Mouse (Mus musculus) heart, embryonic 12.5 days (tissue): Measurements from ENCODE around the gene Pak6. TPM values are rescaled to one million over a fixed set of nuclear protein-coding genes. Genes with fewer than 3 reads are reported as not detected.
A peak's percentile ranks its signal among the peaks of the same experiment; 100 is the strongest.

Source experiments
- ATAC-seq: fragments of 200-750 bp; cut with Nextera tagmentation; 2 replicates; pipeline ENCODE4 v1.8.0; 2017; ENCODE audit warnings: moderate TSS enrichment, moderate library complexity; ENCODE audit not compliant: insufficient number of reproducible peaks, low FRiP score
- H3K27ac ChIP-seq: fragments of 300-500 bp; sonication (generic); 2 replicates; pipeline ENCODE4 v1.5.1; 2016; ENCODE audit warnings: mild to moderate bottlenecking, moderate library complexity; ENCODE audit not compliant: poor library complexity, severe bottlenecking
- H3K27me3 ChIP-seq: fragments of 300-500 bp; sonication (generic); replicated peaks from 2 replicates; pipeline ENCODE4 v1.6.1; 2016; ENCODE audit warnings: mild to moderate bottlenecking, moderate library complexity
- H3K36me3 ChIP-seq: fragments of 300-500 bp; sonication (generic); 2 replicates; pipeline ENCODE4 v1.6.1; 2016; ENCODE audit warnings: mild to moderate bottlenecking, moderate library complexity
- H3K4me1 ChIP-seq: fragments of 300-500 bp; sonication (generic); replicated peaks from 2 replicates; pipeline ENCODE4 v1.6.1; 2016; ENCODE audit warnings: mild to moderate bottlenecking
- H3K4me2 ChIP-seq: fragments of 300-500 bp; sonication (generic); 2 replicates; pipeline ENCODE4 v1.6.1; 2016; ENCODE audit warnings: mild to moderate bottlenecking, moderate library complexity
- H3K4me3 ChIP-seq: fragments of 300-500 bp; sonication (generic); 2 replicates; pipeline ENCODE4 v1.5.1; 2016; ENCODE audit warnings: mild to moderate bottlenecking
- H3K9ac ChIP-seq: fragments of 300-500 bp; sonication (generic); 2 replicates; pipeline ENCODE4 v1.6.1; 2016; ENCODE audit warnings: mild to moderate bottlenecking, moderate library complexity
- H3K9me3 ChIP-seq: fragments of 300-500 bp; sonication (generic); replicated peaks from 2 replicates; pipeline ENCODE4 v1.6.1; 2016; ENCODE audit warnings: mild to moderate bottlenecking, moderate library complexity
- WGBS: fragments of 180-500 bp; shearing (Covaris S2); methylation state at CpG from one replicate; pipeline ENCODE4 v1.1.7; 2016; 5-methylcytosine and 5-hydroxymethylcytosine counted together
- polyA plus RNA-seq: library from polyadenylated mRNA; unstranded; fragments of >200 nt; fragmentation: Nextera tagmentation; extraction: Ambion mirVana; gene quantifications from 2 replicates; pipeline ENCODE4 v1.2.1, GENCODE M21; 2016

The Pak6 gene
- polyA plus RNA-seq: 4.6 and 5.8 TPM in 2 replicates

DNA sequence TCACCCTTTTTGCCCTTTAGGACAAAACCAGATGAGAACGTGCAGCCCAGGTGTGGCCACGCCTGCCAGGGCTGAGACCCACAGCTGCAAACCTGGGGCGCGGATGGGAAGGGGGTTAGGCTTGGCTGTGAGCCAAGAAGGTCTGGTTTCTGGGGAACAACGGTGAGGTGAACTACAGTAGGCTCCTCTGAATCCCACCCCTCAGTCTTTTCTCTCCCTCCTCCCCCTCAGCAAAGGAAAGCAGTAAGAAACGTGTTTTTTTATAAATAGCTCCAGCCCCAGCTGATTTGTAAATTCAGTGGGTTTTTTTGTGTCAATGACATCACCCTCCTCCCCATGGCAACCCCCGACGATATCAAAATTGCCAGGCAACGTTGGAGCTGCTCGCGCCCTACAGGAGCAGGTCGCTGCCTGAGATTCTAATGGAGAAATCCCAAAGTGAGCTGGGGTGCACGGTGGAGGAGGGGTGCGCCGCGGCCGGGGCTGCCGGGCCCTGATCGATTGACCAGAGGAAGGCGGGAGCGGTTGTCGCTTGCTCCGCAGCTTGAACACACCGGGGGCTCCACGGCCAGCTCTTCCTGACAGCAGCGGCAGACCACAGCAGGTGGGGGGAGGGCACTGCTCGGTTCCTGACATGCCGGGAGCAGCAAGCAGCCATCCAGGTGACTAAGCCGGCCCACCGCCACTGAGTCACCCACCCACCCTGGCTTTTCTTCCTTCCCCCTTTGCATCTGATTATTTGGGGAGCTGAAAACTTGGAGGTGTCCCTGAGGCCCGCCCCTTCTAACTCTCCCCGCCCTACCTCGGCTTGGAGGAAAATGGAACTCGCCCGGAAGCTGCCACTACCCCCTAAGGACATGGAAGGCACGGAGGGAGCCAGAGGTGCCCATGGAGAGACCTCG is at the start of gene Pak6:
Gene Pak6 (plus strand): TSS at position 402 of the 902 bp plus-strand sequence.
- WGBS: 1% methylated on average over 37 of the region's 37 CpGs
- H3K27me3 ChIP-seq: peaks cover 9% of the 10 kb centered on the region; the same call in 1 of the 2 replicates
- peaks cover 65% of the 10 kb centered on the region for H3K4me1 ChIP-seq
- peak within 1 kb of the TSS; percentile 87 for H3K4me2 ChIP-seq
- peak within 1 kb of the TSS; percentile 54 for H3K4me3 ChIP-seq
- H3K9ac ChIP-seq: peak within 1 kb of the TSS; percentile 69
- H3K9me3 ChIP-seq: no peaks in the 10 kb centered on the region
- H3K36me3 ChIP-seq: no peaks in the 10 kb centered on the region
- ATAC-seq: no peak
- H3K27ac ChIP-seq: peak within 1 kb of the TSS; percentile 22

GRCm38 (mm10) chr2:118618013-118618412 is 45.1 kb upstream of the Pak6 start:
- no peaks in the 10 kb centered on the region for H3K9me3 ChIP-seq
- WGBS: 91% methylated on average over 5 of the region's 5 CpGs
- no peaks in the 10 kb centered on the region for H3K27me3 ChIP-seq
- H3K9ac ChIP-seq: no peak overlapping the region
- no peaks in the 10 kb centered on the region for H3K4me1 ChIP-seq
- no peak overlapping the region for H3K27ac ChIP-seq
- H3K4me2 ChIP-seq: no peak overlapping the region
- peaks cover 91% of the 10 kb centered on the region for H3K36me3 ChIP-seq
- no peak for ATAC-seq
- H3K4me3 ChIP-seq: no peak overlapping the region

GRCm38 (mm10) chr2:118620101-118620500 is 43.0 kb upstream of the Pak6 start:
- WGBS: 68% methylated on average over 2 of the region's 2 CpGs
- no peak overlapping the region for H3K9ac ChIP-seq
- H3K36me3 ChIP-seq: peaks cover 87% of the 10 kb centered on the region

DNA sequence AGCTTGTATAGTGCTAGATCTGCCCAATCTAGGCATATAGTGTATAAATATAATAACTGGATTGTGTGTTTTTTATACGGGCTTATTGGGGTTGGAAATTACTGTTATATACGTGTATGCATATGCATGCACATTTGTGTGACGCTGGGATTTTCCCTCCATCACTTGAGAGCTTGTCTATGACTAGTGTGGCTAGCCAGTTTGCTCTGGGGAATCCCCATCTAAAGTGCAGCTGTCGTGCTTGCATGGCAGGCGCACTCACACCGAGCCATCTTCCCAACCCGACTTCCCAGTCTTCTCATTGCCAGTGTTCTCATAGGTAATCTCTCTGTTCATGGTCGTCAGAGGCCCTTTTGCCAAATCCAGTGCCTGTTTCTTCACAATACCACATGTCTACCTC is 42.5 kb upstream of the Pak6 start:
- no peak overlapping the region for H3K4me2 ChIP-seq
- H3K27ac ChIP-seq: no peak overlapping the region
- H3K9ac ChIP-seq: no peak overlapping the region
- peaks cover 85% of the 10 kb centered on the region for H3K36me3 ChIP-seq
- no peaks in the 10 kb centered on the region for H3K9me3 ChIP-seq
- H3K4me3 ChIP-seq: no peak overlapping the region
- no peaks in the 10 kb centered on the region for H3K4me1 ChIP-seq
- no peak for ATAC-seq
- no peaks in the 10 kb centered on the region for H3K27me3 ChIP-seq
- WGBS: 90% methylated on average over 8 of the region's 8 CpGs

More at GRCm38 (mm10) chr2:118620101-118620500, 43.0 kb upstream of the Pak6 start:
- H3K4me3 ChIP-seq: no peak overlapping the region
- no peaks in the 10 kb centered on the region for H3K9me3 ChIP-seq
- H3K4me1 ChIP-seq: no peaks in the 10 kb centered on the region
- ATAC-seq: no peak
- H3K4me2 ChIP-seq: no peak overlapping the region
- no peaks in the 10 kb centered on the region for H3K27me3 ChIP-seq
- no peak overlapping the region for H3K27ac ChIP-seq

DNA sequence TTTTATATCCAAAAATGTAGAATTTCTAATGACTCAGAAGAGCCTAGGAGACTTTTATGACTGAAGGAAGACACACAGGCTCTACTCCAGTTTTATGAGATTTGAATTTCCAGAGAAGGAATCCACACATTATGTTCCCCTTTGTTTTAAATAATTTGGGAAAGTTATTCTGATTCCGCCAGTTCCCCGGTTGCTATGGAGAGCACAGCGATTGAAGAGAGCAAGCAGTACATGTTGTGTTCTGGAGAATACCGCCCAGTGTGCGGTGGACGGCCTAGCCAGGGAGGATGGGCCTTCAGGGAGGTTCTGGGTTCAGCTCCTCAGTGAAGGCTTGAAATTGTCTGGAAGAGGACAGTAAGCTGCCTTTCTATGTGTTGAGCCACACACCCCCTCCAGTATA is 33.8 kb upstream of the Pak6 start:
- H3K36me3 ChIP-seq: peaks cover 88% of the 10 kb centered on the region

GRCm38 (mm10) chr2:118633441-118633840 is 29.7 kb upstream of the Pak6 start:
- Histone ChIP-seq H3K27ac (no peak overlapping the region), H3K9me3 (no peaks in the 10 kb centered on the region), H3K27me3 (no peaks in the 10 kb centered on the region), H3K36me3 (peaks cover 87% of the 10 kb centered on the region), H3K4me2 (no peak overlapping the region), H3K4me3 (no peak overlapping the region), H3K4me1 (peaks cover 6% of the 10 kb centered on the region; the same call in 1 of the 2 replicates), H3K9ac (no peak overlapping the region)
- 38% methylated on average over 5 of the region's 5 CpGs for WGBS
- ATAC-seq: no peak

More for the DNA sequence above, 33.8 kb upstream of the Pak6 start:
- H3K4me3 ChIP-seq: no peak overlapping the region
- H3K27ac ChIP-seq: no peak overlapping the region
- H3K4me2 ChIP-seq: no peak overlapping the region
- H3K4me1 ChIP-seq: peaks cover 6% of the 10 kb centered on the region; the same call in 1 of the 2 replicates
- 95% methylated on average over 6 of the region's 6 CpGs for WGBS
- ATAC-seq: no peak
- no peak overlapping the region for H3K9ac ChIP-seq
- H3K27me3 ChIP-seq: no peaks in the 10 kb centered on the region
- no peaks in the 10 kb centered on the region for H3K9me3 ChIP-seq

GRCm38 (mm10) chr2:118637258-118637657 is 25.8 kb upstream of the Pak6 start:
- Histone ChIP-seq H3K9ac (no peak overlapping the region), H3K4me1 (peaks cover 16% of the 10 kb centered on the region), H3K4me2 (no peak overlapping the region), H3K9me3 (no peaks in the 10 kb centered on the region), H3K27me3 (no peaks in the 10 kb centered on the region), H3K4me3 (no peak overlapping the region), H3K36me3 (peaks cover 86% of the 10 kb centered on the region), H3K27ac (no peak overlapping the region)
- 86% methylated on average over 5 of the region's 5 CpGs for WGBS
- no peak for ATAC-seq

DNA sequence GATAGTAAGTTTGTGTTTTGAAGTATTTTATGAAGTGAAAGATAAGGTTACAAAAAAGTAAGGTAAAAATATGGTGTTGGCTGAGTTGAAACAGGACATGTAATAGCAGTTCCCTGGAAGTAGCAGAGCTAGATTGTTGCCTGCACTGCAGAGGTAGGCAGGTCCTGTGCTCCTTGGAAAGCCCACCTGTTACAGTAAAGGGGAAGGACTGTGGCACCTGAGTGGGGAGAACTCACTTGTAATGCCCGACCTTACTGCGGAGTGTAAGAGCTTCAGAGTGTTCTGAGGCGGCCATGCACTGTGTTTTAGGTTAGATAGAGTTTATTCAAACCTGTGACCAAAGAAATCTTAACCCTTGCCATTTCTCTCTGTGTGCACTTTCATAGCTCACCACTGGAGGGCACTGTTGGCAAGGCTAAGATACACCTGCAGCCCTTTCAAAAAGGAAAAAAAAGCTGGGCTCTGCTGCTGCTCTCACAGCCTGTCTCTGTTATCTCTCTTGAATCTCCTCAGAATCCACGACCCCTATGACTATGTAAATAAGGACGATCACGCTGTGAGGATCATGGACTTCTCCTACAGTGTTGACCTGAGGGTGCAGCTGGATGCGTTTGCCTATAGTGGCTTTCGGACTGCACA is 25.1 kb upstream of the Pak6 start:
- Histone ChIP-seq H3K36me3 (peaks cover 87% of the 10 kb centered on the region), H3K27ac (no peak overlapping the region), H3K9ac (no peak overlapping the region), H3K4me3 (no peak overlapping the region), H3K9me3 (no peaks in the 10 kb centered on the region), H3K27me3 (no peaks in the 10 kb centered on the region), H3K4me2 (no peak overlapping the region), H3K4me1 (peaks cover 15% of the 10 kb centered on the region)
- no peak for ATAC-seq
- WGBS: 44% methylated on average over 8 of the region's 8 CpGs

GRCm38 (mm10) chr2:118638686-118639085 is 24.4 kb upstream of the Pak6 start:
- H3K27me3 ChIP-seq: no peaks in the 10 kb centered on the region
- no peak overlapping the region for H3K4me3 ChIP-seq
- WGBS: 81% methylated on average over 8 of the region's 8 CpGs
- H3K4me2 ChIP-seq: no peak overlapping the region
- peaks cover 10% of the 10 kb centered on the region for H3K4me1 ChIP-seq
- H3K36me3 ChIP-seq: peaks cover 88% of the 10 kb centered on the region
- no peak for ATAC-seq
- H3K27ac ChIP-seq: no peak overlapping the region
- H3K9me3 ChIP-seq: no peaks in the 10 kb centered on the region
- no peak overlapping the region for H3K9ac ChIP-seq

- no peak overlapping the region for H3K4me2 ChIP-seq
- H3K9me3 ChIP-seq: no peaks in the 10 kb centered on the region; the same call in 1 of the 2 replicates
- H3K27ac ChIP-seq: no peak overlapping the region
- H3K4me1 ChIP-seq: peaks cover 10% of the 10 kb centered on the region
- no peak overlapping the region for H3K4me3 ChIP-seq
- no peaks in the 10 kb centered on the region for H3K27me3 ChIP-seq
- 39% methylated on average over 2 of the region's 2 CpGs for WGBS
- no peak overlapping the region for H3K9ac ChIP-seq
- no peak for ATAC-seq
- H3K36me3 ChIP-seq: peaks cover 82% of the 10 kb centered on the region
These were observed 22.0 kb upstream of the Pak6 start for GRCm38 (mm10) chr2:118641147-118641546.

DNA sequence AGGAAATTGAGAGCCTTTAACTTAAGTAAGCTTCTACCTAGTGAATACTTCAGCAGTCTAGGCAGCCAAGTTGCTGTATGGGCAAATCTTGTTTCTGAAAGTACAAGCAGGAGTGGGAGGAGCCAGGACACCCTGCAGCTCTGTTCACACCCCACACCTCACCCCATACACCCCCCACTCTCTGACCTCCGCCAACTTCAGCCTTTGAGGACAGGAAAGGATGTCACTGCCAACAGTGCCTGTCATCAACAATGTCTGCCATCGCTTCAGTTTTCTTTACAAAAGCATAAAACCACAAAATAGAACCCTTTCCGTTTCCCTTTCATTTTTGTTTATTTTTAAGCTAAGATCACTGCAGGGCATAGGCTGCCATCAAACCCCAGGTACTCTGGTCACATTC is 20.7 kb upstream of the Pak6 start:
- Histone ChIP-seq H3K9ac (no peak overlapping the region), H3K27me3 (no peaks in the 10 kb centered on the region), H3K27ac (no peak overlapping the region), H3K4me1 (peaks cover 13% of the 10 kb centered on the region), H3K4me2 (no peak overlapping the region), H3K9me3 (no peaks in the 10 kb centered on the region; the same call in 1 of the 2 replicates), H3K36me3 (peaks cover 70% of the 10 kb centered on the region), H3K4me3 (no peak overlapping the region)
- WGBS: 87% methylated on average over 3 of the region's 3 CpGs
- no peak for ATAC-seq
